Mouse (Mus musculus) cerebellum, postnatal 14 days (tissue): ENCODE measurements around the gene 1700018B08Rik.

Experiments used
- DNase-seq, 2 experiments: peaks; one replicate each; pipeline ENCODE4 v3.0.0; 2021; ENCODE audit warnings: mixed read lengths in 2 of 2

Gene 1700018B08Rik

DNA sequence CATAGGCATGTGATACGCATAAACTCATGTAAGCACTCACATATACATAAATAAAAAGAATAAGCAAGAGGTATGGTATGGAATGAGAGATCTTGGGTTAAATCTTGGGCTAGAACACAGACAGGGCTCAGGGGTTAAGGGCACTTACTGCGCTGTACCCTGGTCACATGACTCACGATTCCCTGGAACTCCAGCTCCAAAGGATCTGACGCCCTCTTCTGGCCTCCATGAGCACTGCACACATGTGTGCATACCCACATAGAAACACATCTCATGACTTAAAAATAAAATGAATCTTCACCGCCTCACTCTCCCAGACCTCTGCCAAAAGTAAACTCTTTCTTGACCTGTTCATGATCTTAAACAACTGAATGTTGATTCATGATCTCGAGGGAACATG lies 46.5 kb downstream of the 1700018B08Rik start:
- DNase-seq = no peak

DNA sequence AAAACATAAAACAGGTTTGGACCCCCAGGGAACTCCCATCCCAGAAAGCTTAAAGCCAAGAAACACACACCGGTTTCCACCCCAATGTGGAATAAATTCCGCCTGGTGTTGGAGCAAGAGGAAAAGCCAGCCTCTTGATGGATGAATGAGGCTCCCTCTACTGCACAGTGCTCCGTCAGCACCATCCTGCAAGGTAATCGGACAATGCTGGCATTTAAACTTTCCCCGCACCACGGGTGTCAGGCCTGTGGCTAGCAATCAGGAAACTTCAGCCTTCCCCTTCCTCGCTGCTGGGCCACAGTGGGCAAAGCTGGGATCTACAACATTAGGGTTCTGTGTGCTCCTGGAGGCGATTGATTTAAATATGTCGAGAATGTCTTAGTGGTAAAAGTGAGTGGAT lies 52.5 kb downstream of the 1700018B08Rik start:
- DNase-seq = no peak

DNA sequence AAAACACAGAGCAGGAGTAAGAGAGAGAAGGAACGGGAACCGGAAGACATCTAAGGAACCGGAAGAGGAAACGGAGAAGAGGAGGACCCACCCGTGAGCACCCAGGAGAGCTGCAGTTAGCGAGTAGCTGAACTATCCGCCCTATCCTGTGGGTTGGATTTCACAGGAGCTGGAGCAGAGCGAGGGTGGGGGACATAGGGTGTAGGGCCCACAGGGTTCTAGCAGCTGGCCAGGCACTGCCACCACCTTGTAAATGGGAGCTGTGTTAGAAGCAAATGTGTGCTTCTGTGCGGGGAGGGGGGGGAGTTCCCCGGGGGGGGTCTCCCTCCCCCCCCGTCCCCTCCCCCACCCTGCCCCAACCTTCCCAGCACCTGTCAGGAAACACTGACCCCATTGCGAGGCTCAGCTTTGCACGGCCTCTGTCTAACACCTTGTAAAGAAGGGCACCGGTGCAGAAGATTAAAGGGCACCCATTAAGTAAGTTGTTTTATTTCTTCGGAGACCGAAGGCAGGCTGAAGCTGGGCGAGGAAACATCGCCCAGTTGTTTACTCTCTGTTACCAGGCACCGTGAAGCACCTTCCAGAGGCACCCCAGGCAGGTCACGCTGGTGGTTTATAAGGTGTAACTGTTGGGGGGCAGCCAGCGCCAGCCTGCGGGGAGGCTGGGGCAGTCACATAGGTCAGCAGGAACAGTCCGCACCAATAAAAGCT lies 59.9 kb downstream of the 1700018B08Rik start:
- DNase-seq = no peak
